Mouse (Mus musculus): Measurements from ENCODE around the gene Rpl5. TPM values are rescaled to one million over a fixed set of nuclear protein-coding genes. Genes with fewer than 3 reads are reported as not detected.
A peak's percentile ranks its signal among the peaks of the same experiment; 100 is the strongest.
"Not testable (repeated sequence)": the region's sequence is repeated elsewhere in the genome, so short reads cannot be mapped to it uniquely, and the experiment has no call there.

The Rpl5 gene
- polyA plus RNA-seq, 1 experiment from 2014 or later, result 70.5 TPM

DNA sequence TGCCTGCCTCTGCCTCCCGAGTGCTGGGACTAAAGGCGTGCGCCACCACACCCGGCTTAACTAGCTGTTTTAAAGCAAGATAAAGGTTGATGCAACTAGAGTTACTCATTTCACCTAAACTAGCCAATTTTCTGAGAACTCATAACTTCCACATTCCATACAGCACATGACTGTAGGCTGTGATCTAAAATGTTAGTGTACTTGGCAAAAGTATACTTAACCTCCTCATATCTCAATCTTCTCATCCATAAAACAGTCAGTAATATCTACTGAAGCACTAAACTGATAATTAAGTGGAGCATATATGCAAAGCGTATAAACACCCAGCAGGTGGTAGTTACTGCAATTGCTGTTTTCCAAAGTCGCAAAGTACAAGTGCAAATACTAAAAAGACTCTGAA is 27.0 kb upstream of the Rpl5 start:
- no peak overlapping the region for H3K9ac ChIP-seq
- no peak overlapping the region for H3K4me2 ChIP-seq (replicated peaks)
- no peak overlapping the region for H3K4me3 ChIP-seq
- no peak overlapping the region for H3K27ac ChIP-seq
- H3K4me1 ChIP-seq, result no peaks in the 10 kb centered on the region
- no peaks in the 10 kb centered on the region for H3K9me3 ChIP-seq
- ATAC-seq (ENCODE audit: insufficient number of reproducible peaks, insufficient read depth, low FRiP score, low TSS enrichment), result no peak
- 89% methylated on average over 6 of the region's 6 CpGs for WGBS
- no peaks in the 10 kb centered on the region for H3K36me3 ChIP-seq
- H3K27me3 ChIP-seq, result 0 out of 2 replicates have a peak, but pooled peaks cover 3% of the 10 kb centered on the region

DNA sequence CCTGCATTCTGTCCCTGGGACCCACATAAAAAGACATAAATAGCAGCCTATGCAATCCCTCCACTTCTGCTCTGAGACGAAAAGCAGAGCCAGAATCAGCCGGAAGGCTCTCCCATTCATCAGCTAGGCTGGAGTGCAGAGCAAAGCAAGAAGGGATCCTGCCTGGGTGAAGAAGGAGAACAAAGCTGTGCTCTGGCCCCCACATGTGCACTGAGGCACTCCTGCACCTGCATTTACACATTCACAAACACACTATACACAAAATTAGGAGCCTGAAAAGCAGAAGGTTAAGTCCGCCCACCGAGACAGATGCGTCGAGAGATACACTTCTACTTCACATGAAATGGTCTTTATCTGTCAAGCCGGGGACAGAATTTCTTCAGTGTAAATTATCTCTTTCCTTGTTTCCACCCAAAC is 26.4 kb upstream of the Rpl5 start:
- 0 out of 2 replicates have a peak, but pooled peaks cover 3% of the 10 kb centered on the region for H3K27me3 ChIP-seq
- no peak for ATAC-seq (ENCODE audit: insufficient number of reproducible peaks, insufficient read depth, low FRiP score, low TSS enrichment)
- no peaks in the 10 kb centered on the region for H3K4me1 ChIP-seq
- no peaks in the 10 kb centered on the region for H3K9me3 ChIP-seq
- no peak overlapping the region for H3K9ac ChIP-seq
- H3K36me3 ChIP-seq, result no peaks in the 10 kb centered on the region
- no peak overlapping the region for H3K27ac ChIP-seq
- no peak overlapping the region for H3K4me2 ChIP-seq (replicated peaks)
- WGBS, result 72% methylated on average over 7 of the region's 7 CpGs
- H3K4me3 ChIP-seq, result no peak overlapping the region

DNA sequence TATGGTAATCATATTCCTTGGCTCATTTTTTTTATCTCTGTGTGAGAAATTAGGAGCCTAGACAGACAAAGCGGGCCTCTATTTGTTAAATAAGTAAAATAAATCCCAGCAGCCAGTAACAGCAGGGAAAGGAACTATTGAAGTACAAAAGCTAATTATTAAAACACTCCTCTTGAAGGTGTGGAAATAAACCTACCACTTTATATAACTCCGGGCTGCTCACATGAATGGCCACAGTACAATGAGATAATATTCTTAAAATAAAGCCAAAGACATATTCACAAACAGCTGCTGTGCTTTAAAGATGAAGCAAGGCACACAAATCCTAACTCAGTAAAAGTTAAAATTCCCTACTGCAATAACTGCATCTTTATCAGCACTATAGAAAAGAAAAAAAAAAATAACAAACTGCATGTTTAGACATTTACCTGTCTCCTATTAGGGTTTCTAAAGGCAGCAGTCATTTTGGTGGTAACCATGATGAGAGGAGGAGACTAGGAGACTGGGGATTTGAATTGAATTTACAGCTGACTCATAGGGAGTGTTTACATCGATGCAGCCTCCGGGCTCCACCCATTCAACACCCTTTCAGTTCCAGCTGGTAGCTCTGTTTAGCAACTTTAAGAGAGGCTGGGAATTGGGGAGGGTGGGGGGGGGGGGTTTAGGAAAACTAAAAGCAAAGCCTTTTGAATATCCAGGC is 25.6 kb upstream of the Rpl5 start, which contains the start of gene Evi5:
Gene Evi5, minus strand, starts transcription at position 547 of the 700 bp plus-strand sequence.
- Histone ChIP-seq H3K36me3 (no peaks in the 10 kb centered on the region), H3K9ac (no peak within 1 kb of the TSS), H3K4me1 (no peaks in the 10 kb centered on the region), H3K4me3 (no peak within 1 kb of the TSS), H3K9me3 (no peaks in the 10 kb centered on the region), H3K27ac (no peak within 1 kb of the TSS), H3K27me3 (0 out of 2 replicates have a peak, but pooled peaks cover 3% of the 10 kb centered on the region), H3K4me2 (replicated peaks) (no peak within 1 kb of the TSS)
- no peak for ATAC-seq (ENCODE audit: insufficient number of reproducible peaks, insufficient read depth, low FRiP score, low TSS enrichment)
- 52% methylated on average over 4 of the region's 4 CpGs for WGBS

DNA sequence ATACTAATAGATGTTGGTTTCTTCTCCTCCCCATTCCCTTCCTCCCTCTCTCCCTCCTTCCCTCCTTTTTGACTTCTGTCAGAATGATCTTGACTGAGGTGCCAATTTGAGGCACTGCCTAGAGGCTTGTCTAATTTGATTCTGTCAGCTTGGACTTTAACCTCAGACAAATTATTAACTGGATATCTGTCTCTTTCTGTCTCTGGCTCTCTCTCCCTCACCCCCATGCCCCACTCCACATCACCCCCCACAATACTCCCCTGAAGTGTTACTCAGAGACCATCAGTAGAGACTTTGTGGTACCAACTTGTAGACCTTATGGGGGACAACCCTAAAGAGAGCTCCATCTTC is 25.1 kb upstream of the Rpl5 start:
- no peaks in the 10 kb centered on the region for H3K36me3 ChIP-seq

DNA sequence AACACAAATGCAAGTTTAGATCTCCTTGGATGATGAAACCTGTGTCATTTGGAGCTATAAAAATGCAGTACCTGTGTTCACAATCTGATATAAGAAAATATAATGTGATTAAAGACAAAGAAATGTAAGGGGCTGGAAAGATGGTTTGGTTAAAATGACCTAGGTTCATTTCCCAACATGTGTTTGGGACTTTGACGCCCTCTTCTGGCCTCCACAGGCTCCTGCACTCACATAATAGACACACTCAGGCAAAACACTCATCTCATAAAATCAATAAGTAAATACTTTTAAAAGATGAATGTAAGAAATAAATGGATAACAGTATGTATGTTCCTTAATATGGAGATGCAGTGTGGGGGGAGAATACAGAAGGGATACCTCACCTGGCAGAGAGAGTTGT is 23.2 kb upstream of the Rpl5 start:
- Histone ChIP-seq H3K27me3 (no peaks in the 10 kb centered on the region), H3K4me3 (no peak overlapping the region), H3K4me1 (no peaks in the 10 kb centered on the region), H3K9ac (no peak overlapping the region), H3K9me3 (no peaks in the 10 kb centered on the region), H3K36me3 (no peaks in the 10 kb centered on the region), H3K27ac (no peak overlapping the region), H3K4me2 (replicated peaks) (no peak overlapping the region)
- ATAC-seq (ENCODE audit: insufficient number of reproducible peaks, insufficient read depth, low FRiP score, low TSS enrichment), result no peak
- 79% methylated on average over 1 of the region's 1 CpGs for WGBS

More for the DNA sequence above, 25.1 kb upstream of the Rpl5 start:
- 0 out of 2 replicates have a peak, but pooled peaks cover under 1% of the 10 kb centered on the region for H3K27me3 ChIP-seq
- no peak overlapping the region for H3K4me3 ChIP-seq
- no peaks in the 10 kb centered on the region for H3K4me1 ChIP-seq
- no peaks in the 10 kb centered on the region for H3K9me3 ChIP-seq
- no peak for ATAC-seq (ENCODE audit: insufficient number of reproducible peaks, insufficient read depth, low FRiP score, low TSS enrichment)
- H3K4me2 ChIP-seq (replicated peaks), result no peak overlapping the region
- H3K27ac ChIP-seq, result no peak overlapping the region
- H3K9ac ChIP-seq, result no peak overlapping the region

DNA sequence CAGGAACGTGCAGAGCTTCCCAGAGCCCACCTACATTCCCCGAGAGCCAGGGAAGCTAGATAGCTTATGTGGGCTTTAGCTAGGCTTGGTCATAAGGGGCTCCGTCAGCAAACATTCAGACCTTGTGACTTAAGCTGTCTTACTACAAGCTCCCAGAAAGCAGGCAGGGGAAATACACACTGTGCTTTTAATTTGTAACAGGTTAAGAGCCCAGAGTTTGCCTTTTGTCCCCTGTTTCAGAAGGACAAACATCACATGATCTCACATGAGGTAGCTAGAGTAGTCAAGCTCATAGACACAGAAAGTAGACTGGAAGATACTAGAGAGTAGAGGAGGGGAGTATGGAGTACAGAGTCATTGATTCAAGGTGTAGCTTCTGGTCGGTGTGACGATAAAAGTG is 19.6 kb upstream of the Rpl5 start:
- no peak for ATAC-seq (ENCODE audit: insufficient number of reproducible peaks, insufficient read depth, low FRiP score, low TSS enrichment)
- no peaks in the 10 kb centered on the region for H3K9me3 ChIP-seq
- 78% methylated on average over 5 of the region's 5 CpGs for whole genome bisulfite sequencing
- H3K27ac ChIP-seq, result no peak overlapping the region
- no peak overlapping the region for H3K9ac ChIP-seq
- H3K4me1 ChIP-seq, result no peaks in the 10 kb centered on the region
- H3K27me3 ChIP-seq, result no peaks in the 10 kb centered on the region
- no peak overlapping the region for H3K4me2 ChIP-seq (replicated peaks)
- no peak overlapping the region for H3K4me3 ChIP-seq
- H3K36me3 ChIP-seq, result no peaks in the 10 kb centered on the region

DNA sequence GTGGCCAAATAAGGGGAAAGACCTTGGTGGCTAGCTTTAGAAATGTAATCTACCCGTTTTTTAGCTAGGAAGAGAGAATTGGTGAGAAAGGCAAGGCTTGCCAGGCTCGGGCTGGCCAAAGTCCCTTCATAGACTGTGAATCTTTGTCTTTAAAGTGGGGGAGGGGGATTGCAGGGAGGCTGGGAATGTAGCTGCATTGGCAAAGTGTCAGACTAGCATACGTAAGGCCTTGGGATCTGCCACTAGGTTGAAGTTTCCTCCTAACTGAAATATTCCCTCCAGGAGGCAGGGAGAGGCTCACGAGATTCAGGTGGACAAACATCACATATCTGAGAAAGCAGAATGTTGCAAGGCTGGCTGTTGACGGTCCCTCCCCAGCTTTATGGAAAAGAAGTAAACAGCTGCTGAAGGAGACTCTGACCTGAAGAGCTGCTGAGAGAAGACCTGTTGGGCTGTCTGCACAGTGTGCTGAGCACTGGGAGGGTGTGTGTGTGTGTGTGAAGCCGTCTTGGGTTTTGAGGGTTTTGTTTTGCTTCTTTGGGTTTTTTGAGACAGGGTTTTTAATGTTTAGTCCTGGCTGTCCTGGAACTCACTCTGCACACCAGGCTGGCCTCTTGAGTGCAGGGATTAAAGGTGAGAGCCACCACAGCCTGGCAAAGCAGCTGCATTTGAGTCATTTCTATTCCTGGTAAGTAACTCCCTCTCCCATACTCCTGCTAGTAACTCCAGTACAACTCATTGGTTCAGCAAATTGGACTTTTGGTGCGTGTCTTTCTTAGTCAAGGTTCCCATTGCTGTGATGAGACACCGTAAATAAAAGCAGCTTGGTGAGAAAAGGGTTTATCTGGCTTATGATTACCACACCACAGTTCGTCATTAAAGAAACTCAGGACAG is 10.1 kb upstream of the Rpl5 start:
- Histone ChIP-seq H3K27me3 (no peaks in the 10 kb centered on the region), H3K4me2 (replicated peaks) (no peak overlapping the region), H3K27ac (no peak overlapping the region), H3K4me1 (no peaks in the 10 kb centered on the region), H3K9me3 (no peaks in the 10 kb centered on the region), H3K36me3 (no peaks in the 10 kb centered on the region), H3K4me3 (no peak overlapping the region), H3K9ac (no peak overlapping the region)
- 57% methylated on average over 9 of the region's 9 CpGs for WGBS
- ATAC-seq (ENCODE audit: insufficient number of reproducible peaks, insufficient read depth, low FRiP score, low TSS enrichment), result no peak

DNA sequence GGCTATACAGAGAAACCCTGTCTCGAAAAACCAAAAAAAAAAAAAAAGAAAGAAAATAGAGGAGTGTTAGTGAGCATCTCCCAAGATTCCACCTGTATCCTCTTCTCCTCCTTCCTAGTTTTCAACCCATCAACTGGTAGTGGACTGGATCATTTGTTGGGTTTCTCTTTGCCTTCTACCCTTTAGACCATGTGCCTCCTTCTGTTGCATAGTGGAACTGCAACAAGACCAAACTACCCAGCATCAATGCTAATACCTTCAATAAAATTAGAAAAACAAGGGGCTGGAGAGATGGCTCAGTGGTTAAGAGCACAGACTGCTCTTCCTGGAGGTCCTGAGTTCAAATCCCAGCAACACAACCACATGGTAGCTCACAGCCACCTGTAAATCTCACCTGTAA is 8.8 kb upstream of the Rpl5 start:
- not testable (repeated sequence) for H3K9ac ChIP-seq; ATAC-seq (ENCODE audit: insufficient number of reproducible peaks, insufficient read depth, low FRiP score, low TSS enrichment); H3K4me3 ChIP-seq; H3K27me3 ChIP-seq; H3K4me2 ChIP-seq (replicated peaks); H3K36me3 ChIP-seq; H3K9me3 ChIP-seq; H3K27ac ChIP-seq; H3K4me1 ChIP-seq
- no CpG with 5 or more reads among the region's 1 CpGs for WGBS

DNA sequence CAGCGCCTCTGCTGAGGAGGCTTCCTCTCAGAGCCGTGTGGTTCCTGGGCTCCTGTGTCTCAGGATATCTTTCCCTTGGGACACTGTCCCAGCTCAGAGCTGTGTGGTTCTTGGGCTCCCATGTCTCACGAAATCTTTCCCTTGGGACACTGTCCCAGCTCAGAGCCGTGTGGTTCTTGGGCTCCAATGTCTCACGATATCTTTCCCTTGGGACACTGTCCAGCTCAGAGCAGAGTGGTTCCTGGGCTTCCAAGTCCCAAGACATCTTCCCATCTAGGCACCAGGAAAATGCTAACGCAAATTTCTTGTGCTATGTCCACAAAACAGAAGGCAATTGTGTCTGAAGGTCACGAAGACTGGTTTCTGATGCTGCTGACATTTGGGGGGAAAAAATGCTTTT is 5.6 kb upstream of the Rpl5 start:
- Histone ChIP-seq H3K4me1 (no peaks in the 10 kb centered on the region), H3K27ac (no peak overlapping the region), H3K9me3 (no peaks in the 10 kb centered on the region), H3K4me3 (no peak overlapping the region), H3K9ac (no peak overlapping the region), H3K36me3 (no peaks in the 10 kb centered on the region), H3K27me3 (no peaks in the 10 kb centered on the region), H3K4me2 (replicated peaks) (no peak overlapping the region)
- WGBS, result 65% methylated on average over 7 of the region's 7 CpGs
- ATAC-seq (ENCODE audit: insufficient number of reproducible peaks, insufficient read depth, low FRiP score, low TSS enrichment), result no peak

DNA sequence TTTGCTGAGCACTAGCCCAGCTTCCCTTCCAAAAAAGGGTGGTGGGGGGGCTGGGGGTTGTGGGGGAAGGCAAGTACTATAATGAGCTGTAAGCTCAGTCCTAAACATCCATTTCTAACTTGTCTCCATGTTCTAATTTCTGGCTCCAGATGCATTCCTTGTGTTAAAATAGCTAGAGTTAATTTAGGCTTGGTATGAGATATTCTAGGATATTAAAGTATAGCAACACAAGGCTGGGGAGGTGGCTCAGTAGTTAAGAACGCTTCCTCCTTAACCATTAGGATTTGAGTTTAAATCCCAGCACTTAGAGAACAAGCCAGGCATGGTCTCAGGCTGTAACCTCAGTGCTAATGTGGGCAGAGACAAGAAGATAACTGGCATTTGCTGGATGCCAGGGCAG is 4.0 kb upstream of the Rpl5 start:
- no peak overlapping the region for H3K27ac ChIP-seq
- ATAC-seq (ENCODE audit: insufficient number of reproducible peaks, insufficient read depth, low FRiP score, low TSS enrichment), result no peak
- WGBS, result 68% methylated on average over 1 of the region's 1 CpGs
- H3K9me3 ChIP-seq, result no peaks in the 10 kb centered on the region
- H3K4me3 ChIP-seq, result no peak overlapping the region
- no peaks in the 10 kb centered on the region for H3K36me3 ChIP-seq
- no peaks in the 10 kb centered on the region for H3K27me3 ChIP-seq
- no peak overlapping the region for H3K4me2 ChIP-seq (replicated peaks)
- no peaks in the 10 kb centered on the region for H3K4me1 ChIP-seq
- H3K9ac ChIP-seq, result no peak overlapping the region

DNA sequence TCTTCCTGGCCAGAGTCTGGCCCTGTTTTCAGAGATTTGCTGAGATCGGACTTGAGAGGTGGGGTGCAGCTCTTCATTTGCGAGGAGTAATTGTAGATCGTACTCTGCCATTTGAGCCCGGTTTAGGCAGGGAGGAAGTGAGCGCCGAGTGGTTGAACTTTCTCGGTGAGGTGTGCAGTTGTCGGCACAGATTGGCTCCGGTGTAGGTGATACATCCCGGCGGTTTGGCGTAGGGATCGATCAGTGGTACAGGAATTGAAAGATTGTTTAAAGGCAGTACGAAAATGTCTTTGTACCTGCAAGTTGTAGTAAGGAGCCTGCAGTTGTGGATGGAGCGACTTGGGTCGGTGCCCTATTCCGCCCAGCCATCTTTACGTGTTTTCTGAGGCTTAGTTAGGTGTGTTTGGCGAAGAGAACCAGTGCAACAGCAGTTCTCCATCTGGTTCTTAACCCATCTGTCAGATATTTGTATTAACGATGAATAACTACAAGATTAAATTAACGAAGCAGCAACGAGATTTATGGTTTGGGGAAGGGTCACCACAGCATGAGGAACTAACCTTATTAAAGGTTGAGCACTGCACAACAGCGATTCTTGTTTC is 813 bp downstream of the Rpl5 start:
- H3K4me3 ChIP-seq, result peak overlapping the region; percentile 99
- peaks cover 5% of the 10 kb centered on the region; the same call in 1 of the 2 replicates for H3K4me1 ChIP-seq
- H3K27ac ChIP-seq, result peak overlapping the region; percentile 88
- ATAC-seq (ENCODE audit: insufficient number of reproducible peaks, insufficient read depth, low FRiP score, low TSS enrichment), result no peak; the same call in 1 of the 2 replicates
- peak overlapping the region; percentile 98 for H3K9ac ChIP-seq
- H3K4me2 ChIP-seq (replicated peaks), result peak overlapping the region; percentile 78
- no peaks in the 10 kb centered on the region for H3K27me3 ChIP-seq
- H3K9me3 ChIP-seq, result no peaks in the 10 kb centered on the region
- WGBS, result under 1% methylated on average over 23 of the region's 23 CpGs
- H3K36me3 ChIP-seq, result peaks cover 38% of the 10 kb centered on the region

DNA sequence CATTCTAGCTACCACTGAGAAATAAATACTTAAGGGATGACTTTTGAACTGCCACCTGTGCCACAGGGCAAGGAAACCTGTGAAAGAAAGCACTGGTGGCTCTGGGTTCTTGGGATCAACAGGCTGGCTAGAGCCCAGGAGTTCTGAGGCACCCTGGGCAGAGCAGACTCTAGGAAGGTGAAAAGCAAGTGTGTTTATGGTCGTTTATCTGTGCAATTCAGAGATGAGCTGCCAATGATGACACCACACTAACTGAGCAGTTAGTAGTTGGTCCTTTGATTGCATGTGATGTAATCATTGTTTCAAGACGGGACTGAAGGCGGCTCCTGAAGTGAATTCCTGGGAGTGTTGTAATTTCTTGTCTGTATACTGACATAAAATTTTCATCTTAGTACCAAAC is 4.0 kb downstream of the Rpl5 start:
- H3K27me3 ChIP-seq, result no peaks in the 10 kb centered on the region
- H3K27ac ChIP-seq, result no peak overlapping the region
- no peaks in the 10 kb centered on the region for H3K9me3 ChIP-seq
- no peak overlapping the region for H3K4me3 ChIP-seq
- 79% methylated on average over 3 of the region's 3 CpGs for WGBS
- peaks cover 65% of the 10 kb centered on the region for H3K36me3 ChIP-seq
- ATAC-seq (ENCODE audit: insufficient number of reproducible peaks, insufficient read depth, low FRiP score, low TSS enrichment), result no peak
- H3K4me2 ChIP-seq (replicated peaks), result no peak overlapping the region
- H3K9ac ChIP-seq, result no peak overlapping the region
- H3K4me1 ChIP-seq, result peaks cover 5% of the 10 kb centered on the region; the same call in 1 of the 2 replicates

Measured in embryonic facial prominence, embryonic 12.5 days (tissue).